In genomic region chr15:10564201-10564600, GRCm38 (mm10) we compare ENCODE assay signal across 26 mouse cellular contexts. TPM values are rescaled to one million over a fixed set of nuclear protein-coding genes. Genes with fewer than 3 reads are reported as not detected.
"Had no signal": no experiment of that assay in that cellular context is flagged by ENCODE, and none has a peak within 500 bp of the region (broad histone marks: within the 10 kb centered on the region; RNA-seq: fewer than 3 reads in every experiment).

No protein-coding gene starts in this region.

- H3K4me1 ChIP-seq: liver, embryonic 15.5 days; lung, embryonic 15.5 days; midbrain, embryonic 10.5 days; midbrain, embryonic 12.5 days; neural tube, embryonic 12.5 days had no signal

- H3K9ac ChIP-seq: liver, embryonic 15.5 days; liver, postnatal 0 days; lung, embryonic 15.5 days; midbrain, embryonic 12.5 days; neural tube, embryonic 12.5 days had no signal

- H3K4me3 ChIP-seq: liver, embryonic 15.5 days; lung, embryonic 15.5 days; midbrain, embryonic 10.5 days; midbrain, embryonic 12.5 days; neural tube, embryonic 12.5 days had no signal

- H3K4me2 ChIP-seq: liver, embryonic 15.5 days; lung, embryonic 15.5 days; midbrain, embryonic 12.5 days; neural tube, embryonic 12.5 days had no signal

- H3K9me3 ChIP-seq: liver, embryonic 15.5 days; lung, embryonic 15.5 days; midbrain, embryonic 10.5 days; midbrain, embryonic 12.5 days; neural tube, embryonic 12.5 days had no signal

- H3K27me3 ChIP-seq: liver, embryonic 15.5 days; lung, embryonic 15.5 days; midbrain, embryonic 12.5 days; neural tube, embryonic 12.5 days had no signal

- DNase-seq: liver, postnatal 0 days; lung, adult 2 months; lung, postnatal 10 days; lung, postnatal 4 days; midbrain, embryonic 14.5 days; retina, postnatal 1 day; right cerebral cortex, adult 18-20 months; right cerebral cortex, postnatal 25 days; right cerebral cortex, postnatal 4 days; spleen, adult 18-20 months; thymus, adult 18-20 months; thymus, postnatal 14 days; thymus, postnatal 36 days had no signal

- H3K27ac ChIP-seq: liver, embryonic 15.5 days; lung, embryonic 15.5 days; midbrain, embryonic 10.5 days; midbrain, embryonic 12.5 days; neural tube, embryonic 12.5 days had no signal

- ATAC-seq: liver, postnatal 0 days; midbrain, embryonic 16.5 days had no signal

RNA-seq across cellular contexts. Expression of gene Ttc23l, which starts 5.7 kb away (rescaled TPM):
- total RNA-seq: megakaryocyte, adult 5-6 weeks; megakaryocyte-erythroid progenitor cell, adult 5-6 weeks had no signal
- polyA plus RNA-seq: liver, embryonic 15.5 days; liver, postnatal 0 days; lung, adult 2 months; lung, embryonic 15.5 days; midbrain, embryonic 10.5 days; midbrain, embryonic 12.5 days; midbrain, embryonic 14.5 days; neural tube, embryonic 12.5 days; neural tube, embryonic 14.5 days; small intestine, adult 2 months; stomach, embryonic 14.5 days; stomach, embryonic 16.5 days; thymus, postnatal 0 days had no signal
